Mouse (Mus musculus) heart, postnatal 0 days (tissue): ENCODE results near the gene Dhx57.

Source experiments
- CTCF ChIP-seq: IDR thresholded peaks from 2 replicates; pipeline ENCODE4 v1.5.1; 2016; ENCODE audit warnings: antibody characterized with exemption, control low read depth, low read depth
- EP300 ChIP-seq: IDR thresholded peaks from 2 replicates; pipeline ENCODE4 v1.6.1; 2016; ENCODE audit warnings: antibody characterized with exemption, low read depth

DNA sequence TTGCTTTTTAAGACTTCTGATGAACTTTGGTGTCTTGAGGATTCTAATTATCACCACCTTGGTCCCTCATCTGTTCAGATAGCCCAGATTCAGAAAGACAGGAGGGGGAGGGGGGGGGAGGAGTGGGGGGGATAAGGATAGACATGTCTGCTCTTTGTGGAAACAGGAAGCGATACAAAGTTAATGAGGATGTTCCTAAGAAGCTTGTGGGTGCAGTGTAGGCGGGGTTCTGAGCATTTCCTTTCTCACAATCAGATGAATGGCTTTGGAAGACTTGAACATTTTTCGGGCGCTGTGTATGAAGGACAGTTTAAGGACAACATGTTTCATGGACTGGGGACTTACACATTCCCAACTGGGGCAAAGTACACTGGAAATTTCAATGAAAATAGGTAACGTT is 5.0 kb upstream of the Dhx57 start:
- TF ChIP-seq CTCF, result no peak
- TF ChIP-seq EP300, result no peak
